Mouse (Mus musculus): ENCODE measurements around the gene Map4k3. TPM values are rescaled to one million over a fixed set of nuclear protein-coding genes. Genes with fewer than 3 reads are reported as not detected.

Gene Map4k3
- polyA plus RNA-seq, 1 experiment from 2014 or later, result 4.1 TPM

DNA sequence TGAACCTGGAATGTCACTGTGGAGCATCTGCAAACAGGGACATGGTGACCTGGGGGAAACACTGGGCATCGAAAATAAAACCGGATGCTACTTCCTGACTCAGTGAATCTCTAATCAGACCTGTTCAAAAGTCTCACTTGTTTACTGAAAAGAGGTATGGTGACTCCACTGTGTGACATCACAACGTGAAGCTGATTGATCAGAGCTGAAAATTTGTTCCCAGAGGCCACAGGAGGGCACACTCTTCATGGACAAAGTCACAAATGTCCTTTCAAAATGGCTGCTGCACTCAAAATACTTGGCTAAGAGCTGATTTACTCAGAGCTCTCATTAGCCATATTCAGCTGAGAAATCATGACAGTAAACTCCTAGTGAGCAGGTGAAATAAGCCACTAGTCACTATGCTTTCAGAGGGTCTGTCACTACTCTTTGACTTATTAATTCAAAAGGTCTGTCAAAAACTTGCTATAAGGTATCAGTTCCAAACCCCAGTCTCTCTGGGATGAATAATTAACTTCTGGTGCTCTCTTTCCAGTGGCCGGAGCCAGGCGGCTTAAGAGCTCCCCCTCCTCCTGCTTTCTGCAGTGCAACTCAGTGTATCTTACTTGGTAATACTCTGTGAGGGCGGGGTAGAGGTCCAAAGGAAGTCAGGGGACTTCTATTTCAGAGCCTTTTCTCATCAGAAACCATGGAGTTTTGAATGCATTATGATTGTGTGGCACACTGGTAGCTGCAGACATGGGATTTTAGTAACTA, 44.3 kb downstream of the Map4k3 start:
- Histone ChIP-seq H3K9ac (no peak overlapping the region), H3K9me3 (replicated peaks) (no peaks in the 10 kb centered on the region), H3K4me3 (replicated peaks) (no peak overlapping the region), H3K27me3 (no peaks in the 10 kb centered on the region), H3K4me2 (no peak overlapping the region), H3K4me1 (replicated peaks) (0 out of 2 replicates have a peak, but pooled peaks cover 4% of the 10 kb centered on the region), H3K27ac (replicated peaks) (no peak overlapping the region; the same call in 1 of the 2 replicates), H3K36me3 (replicated peaks) (no peaks in the 10 kb centered on the region)
- WGBS (ENCODE audit: insufficient replicate concordance), result 43% methylated on average over 6 of the region's 6 CpGs
- peak; percentile 62; the same call in 1 of the 2 replicates for ATAC-seq (ENCODE audit: insufficient read depth)

DNA sequence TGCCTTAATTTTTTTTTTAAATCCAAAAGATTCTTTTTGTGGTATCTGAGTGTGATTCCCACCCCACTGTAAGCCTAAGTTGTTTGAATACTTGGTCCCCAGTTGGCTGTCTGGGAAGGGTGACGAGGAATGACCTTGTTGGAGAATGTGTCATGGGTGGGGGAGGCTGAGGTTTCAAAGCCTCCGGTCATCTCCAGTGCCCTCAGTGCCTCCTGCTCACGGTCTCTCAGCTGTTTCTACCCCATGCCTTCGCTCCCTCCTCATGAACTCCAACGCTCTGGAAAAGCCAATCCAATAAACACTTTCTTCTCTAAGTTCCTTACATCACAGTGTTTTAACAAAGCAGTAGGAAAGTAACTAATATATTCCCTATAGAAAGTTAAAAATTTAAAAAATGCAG, 45.2 kb downstream of the Map4k3 start:
- Histone ChIP-seq H3K4me1 (replicated peaks) (no peaks in the 10 kb centered on the region), H3K36me3 (replicated peaks) (no peaks in the 10 kb centered on the region), H3K4me3 (replicated peaks) (no peak overlapping the region), H3K27ac (replicated peaks) (no peak overlapping the region), H3K9ac (no peak overlapping the region), H3K4me2 (no peak overlapping the region), H3K9me3 (replicated peaks) (no peaks in the 10 kb centered on the region), H3K27me3 (no peaks in the 10 kb centered on the region)
- no peak for ATAC-seq (ENCODE audit: insufficient read depth)
- 66% methylated on average over 5 of the region's 5 CpGs for WGBS (ENCODE audit: insufficient replicate concordance)

DNA sequence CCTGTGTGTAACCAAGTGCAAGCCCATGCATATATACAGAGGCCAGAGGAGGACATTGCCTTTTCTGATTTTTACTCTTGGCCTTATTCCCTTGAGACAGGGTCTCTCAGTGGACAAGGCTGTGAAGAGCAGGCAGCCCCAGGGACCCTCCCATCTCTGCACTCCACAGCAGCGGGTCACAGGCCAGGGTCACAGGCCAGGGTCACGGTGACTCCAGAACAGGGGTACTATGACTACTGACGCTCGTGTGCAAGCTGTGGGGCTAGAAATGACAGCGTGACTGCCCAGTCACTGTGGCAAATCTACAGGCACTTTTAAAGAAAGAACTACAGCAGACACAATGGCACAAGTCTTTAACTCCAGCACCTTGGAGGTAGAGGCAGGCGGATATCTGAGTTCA, 50.1 kb downstream of the Map4k3 start:
- no peak overlapping the region for H3K4me3 ChIP-seq (replicated peaks)
- ATAC-seq (ENCODE audit: insufficient read depth), result no peak
- no peak overlapping the region for H3K9ac ChIP-seq
- H3K9me3 ChIP-seq (replicated peaks), result no peaks in the 10 kb centered on the region
- H3K4me2 ChIP-seq, result no peak overlapping the region
- H3K4me1 ChIP-seq (replicated peaks), result no peaks in the 10 kb centered on the region
- H3K27me3 ChIP-seq, result no peaks in the 10 kb centered on the region
- H3K27ac ChIP-seq (replicated peaks), result no peak overlapping the region
- H3K36me3 ChIP-seq (replicated peaks), result no peaks in the 10 kb centered on the region
- 64% methylated on average over 6 of the region's 6 CpGs for WGBS (ENCODE audit: insufficient replicate concordance)

DNA sequence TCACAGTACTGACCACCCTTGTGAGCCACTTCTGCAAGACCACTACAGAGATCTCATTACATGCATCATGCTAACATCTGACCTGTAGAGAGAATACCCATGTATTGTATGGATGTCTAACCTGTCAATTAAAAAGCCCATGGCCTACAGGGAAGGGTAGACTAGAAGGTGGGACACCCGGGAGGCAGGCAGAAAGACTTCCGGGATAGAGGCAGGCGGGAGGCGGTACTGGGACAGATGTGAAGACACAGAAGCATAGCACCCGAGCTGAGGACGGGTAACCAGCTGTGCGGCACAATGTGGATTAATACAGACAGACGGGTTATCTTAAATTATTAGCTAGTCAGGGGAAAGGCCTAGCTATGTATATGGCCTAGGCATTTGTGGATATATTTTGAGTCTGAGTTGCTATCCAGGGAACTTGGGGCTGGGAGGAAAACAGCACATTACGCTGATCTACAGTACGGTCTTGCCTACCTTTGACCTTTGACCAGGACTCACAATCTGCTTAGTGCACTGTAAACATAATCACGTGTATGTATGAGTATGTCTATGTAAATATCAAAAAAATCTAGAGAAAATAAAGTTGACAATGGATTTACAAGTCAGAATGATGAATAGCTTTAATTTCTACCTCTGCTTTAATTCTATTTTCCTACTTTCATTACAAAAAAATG, 51.3 kb downstream of the Map4k3 start:
- no peaks in the 10 kb centered on the region for H3K36me3 ChIP-seq (replicated peaks)
- WGBS (ENCODE audit: insufficient replicate concordance), result 64% methylated on average over 11 of the region's 11 CpGs
- 0 out of 2 replicates have a peak, but pooled peaks have one; percentile 42 for ATAC-seq (ENCODE audit: insufficient read depth)
- H3K4me1 ChIP-seq (replicated peaks), result no peaks in the 10 kb centered on the region
- no peak overlapping the region for H3K27ac ChIP-seq (replicated peaks)
- no peak overlapping the region for H3K4me3 ChIP-seq (replicated peaks)
- H3K4me2 ChIP-seq, result no peak overlapping the region
- H3K27me3 ChIP-seq, result no peaks in the 10 kb centered on the region
- H3K9me3 ChIP-seq (replicated peaks), result no peaks in the 10 kb centered on the region
- no peak overlapping the region for H3K9ac ChIP-seq

DNA sequence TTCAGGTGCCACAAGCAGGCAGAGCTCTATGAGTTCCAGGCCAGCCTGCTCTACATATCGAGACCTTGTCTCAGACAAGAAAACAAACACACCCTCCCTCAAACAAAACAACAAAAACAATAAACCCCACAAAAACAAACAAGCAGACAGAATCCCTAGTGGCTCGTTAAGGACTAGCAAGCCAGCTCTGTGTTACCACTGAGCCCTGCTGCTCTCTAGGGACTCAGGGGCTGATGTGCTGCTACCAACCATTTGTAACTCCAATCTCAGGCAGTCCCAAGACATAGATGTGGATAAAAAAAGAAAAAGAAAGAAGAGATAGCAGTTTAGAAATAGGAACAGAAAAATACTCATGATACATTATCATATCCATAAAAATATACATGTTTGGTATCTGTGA, 52.1 kb downstream of the Map4k3 start:
- H3K36me3 ChIP-seq (replicated peaks), result no peaks in the 10 kb centered on the region
- no peaks in the 10 kb centered on the region for H3K27me3 ChIP-seq
- no peaks in the 10 kb centered on the region for H3K9me3 ChIP-seq (replicated peaks)
- H3K4me1 ChIP-seq (replicated peaks), result no peaks in the 10 kb centered on the region
- no peak for ATAC-seq (ENCODE audit: insufficient read depth)
- no peak overlapping the region for H3K4me3 ChIP-seq (replicated peaks)
- no peak overlapping the region for H3K27ac ChIP-seq (replicated peaks)
- H3K9ac ChIP-seq, result no peak overlapping the region
- H3K4me2 ChIP-seq, result no peak overlapping the region
- 46% methylated on average over 2 of the region's 2 CpGs for WGBS (ENCODE audit: insufficient replicate concordance)

DNA sequence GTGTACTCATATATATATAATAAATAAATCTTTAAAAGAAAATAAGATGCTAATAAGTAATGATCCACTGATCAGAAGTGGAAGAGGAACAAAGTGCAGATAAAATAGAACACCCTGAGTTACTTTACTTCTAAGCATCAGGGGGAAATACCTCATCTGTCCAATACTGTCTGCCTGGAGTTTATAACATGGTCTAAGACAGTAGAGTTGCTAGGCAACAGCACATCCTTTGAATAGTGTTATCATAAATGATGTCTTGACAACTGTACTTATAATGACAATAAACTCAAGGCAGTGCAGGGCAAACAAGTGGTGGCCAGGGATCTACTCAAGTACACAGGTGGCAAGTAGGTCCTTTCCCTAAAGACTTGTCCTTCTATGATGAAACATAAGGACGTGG, 57.9 kb downstream of the Map4k3 start:
- Histone ChIP-seq H3K9me3 (replicated peaks) (no peaks in the 10 kb centered on the region), H3K36me3 (replicated peaks) (no peaks in the 10 kb centered on the region), H3K27me3 (no peaks in the 10 kb centered on the region), H3K27ac (replicated peaks) (no peak overlapping the region), H3K4me3 (replicated peaks) (no peak overlapping the region), H3K4me1 (replicated peaks) (no peaks in the 10 kb centered on the region), H3K9ac (no peak overlapping the region), H3K4me2 (no peak overlapping the region)
- no peak for ATAC-seq (ENCODE audit: insufficient read depth)
- WGBS (ENCODE audit: insufficient replicate concordance), result 41% methylated on average over 1 of the region's 1 CpGs

DNA sequence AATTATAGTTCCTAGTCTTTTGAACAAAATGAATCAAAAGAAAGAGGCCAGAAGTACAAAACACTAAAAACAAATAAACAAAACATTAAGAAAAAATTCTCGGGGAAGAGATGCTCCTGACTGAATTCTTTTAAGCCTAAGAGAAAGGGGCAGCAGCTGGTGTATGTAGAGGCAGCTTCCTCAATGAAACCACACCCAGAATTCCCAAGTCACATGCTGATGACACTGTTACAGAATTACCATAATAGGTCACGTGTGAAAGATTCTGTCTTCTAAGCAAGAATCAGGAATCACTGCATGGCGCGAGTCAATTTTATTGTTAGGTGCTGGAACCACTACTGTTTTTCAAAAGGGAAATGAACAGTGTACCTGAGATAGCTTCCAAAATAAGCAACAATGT, 64.7 kb downstream of the Map4k3 start:
- no peak overlapping the region for H3K9ac ChIP-seq
- H3K4me2 ChIP-seq, result no peak overlapping the region
- H3K4me1 ChIP-seq (replicated peaks), result no peaks in the 10 kb centered on the region
- no peak overlapping the region for H3K4me3 ChIP-seq (replicated peaks)
- H3K27ac ChIP-seq (replicated peaks), result no peak overlapping the region
- ATAC-seq (ENCODE audit: insufficient read depth), result no peak
- WGBS (ENCODE audit: insufficient replicate concordance), result 71% methylated on average over 4 of the region's 4 CpGs
- H3K36me3 ChIP-seq (replicated peaks), result no peaks in the 10 kb centered on the region
- H3K27me3 ChIP-seq, result no peaks in the 10 kb centered on the region
- H3K9me3 ChIP-seq (replicated peaks), result no peaks in the 10 kb centered on the region

DNA sequence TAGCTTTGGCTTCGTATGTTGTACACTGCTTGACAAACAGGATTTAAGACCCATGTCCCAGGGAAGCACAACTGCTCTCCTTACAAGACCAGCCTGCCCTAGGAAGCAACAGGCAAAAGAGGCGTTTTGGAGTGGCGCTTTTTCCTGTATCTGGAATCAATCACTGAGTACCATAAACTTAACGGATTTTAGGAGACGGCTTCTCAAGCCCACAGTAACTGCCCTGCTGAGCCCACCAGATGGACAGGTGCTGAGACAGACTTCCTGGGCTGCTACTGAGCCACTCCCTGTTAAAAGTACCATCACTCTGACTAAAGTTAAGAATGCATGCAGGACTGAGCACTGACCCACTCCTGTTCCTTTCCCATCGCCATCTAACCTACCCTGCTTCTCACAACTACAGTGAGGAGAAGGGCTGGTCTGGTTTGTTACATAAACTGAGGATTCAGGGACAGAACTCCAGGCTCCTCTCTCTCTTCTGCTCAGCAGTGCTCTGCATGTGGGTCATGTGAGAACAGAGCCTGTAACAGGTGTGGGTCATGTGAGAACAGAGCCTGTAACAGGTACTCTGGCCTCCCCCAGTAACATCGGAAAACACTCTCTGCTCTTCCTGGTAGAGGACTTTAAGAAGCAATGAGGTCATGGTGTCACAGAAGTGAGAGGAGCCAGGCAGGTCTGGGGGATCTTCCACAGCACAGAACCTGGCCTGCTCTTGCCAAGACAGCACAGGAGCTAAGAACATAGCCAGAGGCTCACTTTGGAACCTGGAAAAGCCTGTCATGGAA, 65.3 kb downstream of the Map4k3 start:
- Histone ChIP-seq H3K27ac (replicated peaks) (no peak overlapping the region), H3K4me1 (replicated peaks) (no peaks in the 10 kb centered on the region), H3K36me3 (replicated peaks) (no peaks in the 10 kb centered on the region), H3K4me2 (no peak overlapping the region), H3K27me3 (no peaks in the 10 kb centered on the region), H3K9ac (no peak overlapping the region), H3K9me3 (replicated peaks) (no peaks in the 10 kb centered on the region), H3K4me3 (replicated peaks) (no peak overlapping the region)
- 72% methylated on average over 7 of the region's 7 CpGs for WGBS (ENCODE audit: insufficient replicate concordance)
- ATAC-seq (ENCODE audit: insufficient read depth), result no peak

DNA sequence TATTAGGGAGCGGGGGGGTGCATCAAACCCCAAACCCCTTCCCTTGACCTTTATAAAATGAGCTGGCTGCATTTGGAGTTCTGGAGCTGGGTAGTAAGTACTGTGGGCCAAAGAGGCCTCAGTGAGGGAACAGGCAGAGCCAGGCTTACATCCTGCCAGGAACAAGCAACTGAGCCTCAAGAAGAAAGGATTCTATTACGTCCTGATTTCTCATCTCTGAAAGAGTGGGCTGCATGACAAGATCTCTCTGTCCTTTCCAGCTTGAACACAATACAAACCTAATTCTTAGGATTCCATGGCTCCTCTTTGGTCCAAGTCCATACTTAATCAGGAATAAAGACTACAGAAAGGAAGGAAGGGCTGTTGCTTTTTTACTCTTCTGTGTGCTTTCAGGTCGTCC, 66.4 kb downstream of the Map4k3 start:
- no peaks in the 10 kb centered on the region for H3K27me3 ChIP-seq
- no peak overlapping the region for H3K4me2 ChIP-seq
- H3K4me1 ChIP-seq (replicated peaks), result no peaks in the 10 kb centered on the region
- no peak for ATAC-seq (ENCODE audit: insufficient read depth)
- no peaks in the 10 kb centered on the region for H3K36me3 ChIP-seq (replicated peaks)
- 73% methylated on average over 3 of the region's 3 CpGs for WGBS (ENCODE audit: insufficient replicate concordance)
- no peak overlapping the region for H3K9ac ChIP-seq
- H3K27ac ChIP-seq (replicated peaks), result no peak overlapping the region
- no peaks in the 10 kb centered on the region for H3K9me3 ChIP-seq (replicated peaks)
- H3K4me3 ChIP-seq (replicated peaks), result no peak overlapping the region

DNA sequence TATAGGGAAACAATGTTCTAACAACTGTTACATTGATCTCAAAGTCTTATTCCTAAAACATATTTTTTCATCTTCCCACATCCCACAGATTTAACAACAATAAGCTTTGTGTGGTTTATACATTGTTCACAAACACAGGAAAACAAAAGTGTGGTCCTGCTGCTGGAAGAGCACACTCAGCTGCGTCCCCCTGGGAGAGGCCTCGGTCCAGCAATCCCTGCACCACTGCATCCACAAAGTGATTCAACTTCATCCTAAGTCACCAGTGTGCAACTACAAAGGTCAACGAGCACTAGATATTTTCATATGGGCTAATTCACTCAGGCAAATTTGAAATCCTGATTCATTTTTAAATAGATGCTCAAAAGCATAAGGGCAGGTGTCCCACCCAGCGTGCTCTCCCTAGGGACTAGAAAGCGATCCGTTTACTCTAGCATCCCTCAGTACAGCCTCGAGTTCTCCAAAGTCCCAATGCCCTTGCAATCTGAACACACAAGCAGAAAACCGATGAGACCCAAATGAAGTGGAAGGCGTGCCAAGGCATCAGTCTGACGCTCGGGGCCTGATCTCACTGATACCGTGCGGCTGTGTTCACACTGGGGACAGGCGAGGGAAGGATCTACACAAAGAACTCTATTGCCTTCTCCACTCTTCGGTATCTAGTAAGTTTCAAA, 67.4 kb downstream of the Map4k3 start:
- H3K4me3 ChIP-seq (replicated peaks), result no peak overlapping the region
- no peak overlapping the region for H3K4me2 ChIP-seq
- H3K27me3 ChIP-seq, result no peaks in the 10 kb centered on the region
- H3K9me3 ChIP-seq (replicated peaks), result no peaks in the 10 kb centered on the region
- no peaks in the 10 kb centered on the region for H3K4me1 ChIP-seq (replicated peaks)
- no peak overlapping the region for H3K27ac ChIP-seq (replicated peaks)
- H3K9ac ChIP-seq, result no peak overlapping the region
- ATAC-seq (ENCODE audit: insufficient read depth), result no peak
- 78% methylated on average over 15 of the region's 15 CpGs for WGBS (ENCODE audit: insufficient replicate concordance)
- H3K36me3 ChIP-seq (replicated peaks), result no peaks in the 10 kb centered on the region

DNA sequence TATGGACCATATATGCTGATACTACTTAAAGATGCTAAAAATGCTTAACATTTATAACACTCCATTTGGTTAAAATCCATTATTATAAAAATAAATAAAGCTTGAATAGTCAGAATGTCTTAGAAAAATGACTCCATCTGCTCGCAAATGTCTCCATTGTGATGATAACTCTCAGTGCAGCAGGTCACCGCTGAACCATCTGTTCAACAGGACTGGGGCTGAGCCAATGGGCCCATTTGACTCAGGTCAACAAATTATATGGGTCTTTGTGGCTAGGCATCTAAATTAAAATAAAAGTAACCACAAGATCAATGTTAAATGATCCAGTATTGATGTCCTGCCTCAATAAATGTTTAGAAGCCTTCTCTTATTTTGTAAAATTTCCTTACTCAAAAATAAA, 68.1 kb downstream of the Map4k3 start:
- ATAC-seq (ENCODE audit: insufficient read depth), result no peak
- Histone ChIP-seq H3K36me3 (replicated peaks) (0 out of 2 replicates have a peak, but pooled peaks cover 2% of the 10 kb centered on the region), H3K4me2 (no peak overlapping the region), H3K9me3 (replicated peaks) (no peaks in the 10 kb centered on the region), H3K27ac (replicated peaks) (no peak overlapping the region), H3K4me1 (replicated peaks) (no peaks in the 10 kb centered on the region), H3K9ac (no peak overlapping the region), H3K4me3 (replicated peaks) (no peak overlapping the region), H3K27me3 (no peaks in the 10 kb centered on the region)
- WGBS (ENCODE audit: insufficient replicate concordance), result 62% methylated on average over 2 of the region's 2 CpGs

All from liver, embryonic 15.5 days (tissue).